Comparison of ENCODE assay signal across 8 mouse cellular contexts in genomic region chr13:12473724-12474378, GRCm38 (mm10). TPM values are rescaled to one million over a fixed set of nuclear protein-coding genes. Genes with fewer than 3 reads are reported as not detected.
DNase-seq lines count a peak whose midpoint lies in the region; ATAC-seq lines count a peak whose summit lies in the region.

No protein-coding gene starts in this region.

- no peak overlapping the region for H3K4me3 ChIP-seq in embryonic facial prominence, embryonic 14.5 days (ENCODE audit: low read depth, low read length)
- H3K4me3 ChIP-seq in lung, embryonic 16.5 days (ENCODE audit: low read length): no peak overlapping the region

- H3K4me1 ChIP-seq in embryonic facial prominence, embryonic 14.5 days (ENCODE audit: control insufficient read depth, insufficient read depth, low read length): no peaks in the 10 kb centered on the region
- no peaks in the 10 kb centered on the region for H3K4me1 ChIP-seq in lung, embryonic 16.5 days (replicated peaks; ENCODE audit: control insufficient read depth, insufficient read depth, low read length)

- H3K9ac ChIP-seq in embryonic facial prominence, embryonic 14.5 days (ENCODE audit: low read depth, low read length): no peak overlapping the region
- no peak overlapping the region for H3K9ac ChIP-seq in lung, embryonic 16.5 days (ENCODE audit: low read length)

- H3K27me3 ChIP-seq in embryonic facial prominence, embryonic 14.5 days (replicated peaks; ENCODE audit: control insufficient read depth, insufficient read depth, low read length): no peaks in the 10 kb centered on the region
- H3K27me3 ChIP-seq in lung, embryonic 16.5 days (ENCODE audit: control insufficient read depth, insufficient read depth, low read depth, low read length): no peaks in the 10 kb centered on the region; the same call in 1 of the 2 replicates

- no peaks in the 10 kb centered on the region for H3K36me3 ChIP-seq in embryonic facial prominence, embryonic 14.5 days (ENCODE audit: control insufficient read depth, insufficient read depth, low read length)
- H3K36me3 ChIP-seq in lung, embryonic 16.5 days (ENCODE audit: control insufficient read depth, insufficient read depth, low read length): no peaks in the 10 kb centered on the region

- peak; percentile 75 for ATAC-seq in embryonic facial prominence, embryonic 14.5 days (ENCODE audit: low read depth)
- peak; percentile 35 for ATAC-seq in lung, embryonic 16.5 days (ENCODE audit: low read depth)

- intact Hi-C loops in heart, postnatal 10 days (cut with DNase I): loop anchor here (1.0 to 2.0 kb wide), 2 partner anchors 115 to 206 kb away; no protein-coding TSS in a partner anchor

- 34% methylated on average over 8 of the region's 8 CpGs for WGBS in embryonic facial prominence, embryonic 14.5 days
- 34% methylated on average over 8 of the region's 8 CpGs for WGBS in large intestine, adult 2 months
- 34% methylated on average over 8 of the region's 8 CpGs for WGBS in lung, embryonic 16.5 days

- no peak overlapping the region for H3K4me2 ChIP-seq in embryonic facial prominence, embryonic 14.5 days (ENCODE audit: low read depth, low read length)
- no peak overlapping the region for H3K4me2 ChIP-seq in lung, embryonic 16.5 days (ENCODE audit: low read depth, low read length)

- no peak overlapping the region for H3K27ac ChIP-seq in embryonic facial prominence, embryonic 14.5 days (replicated peaks; ENCODE audit: low read depth, low read length)
- H3K27ac ChIP-seq in lung, embryonic 16.5 days (ENCODE audit: low read length): no peak overlapping the region

- H3K9me3 ChIP-seq in embryonic facial prominence, embryonic 14.5 days (ENCODE audit: control insufficient read depth, low read length): no peaks in the 10 kb centered on the region
- H3K9me3 ChIP-seq in lung, embryonic 16.5 days (ENCODE audit: control insufficient read depth, low read length): no peaks in the 10 kb centered on the region

- peak; percentile 86 for DNase-seq in CD4-positive, CD25-positive, alpha-beta regulatory T cell, adult 2 months (ENCODE audit: low read depth, low spot score)
- peak; percentile 86 for DNase-seq in adrenal gland, postnatal 14 days
- peak; percentile 77 for DNase-seq in embryonic facial prominence, embryonic 14.5 days (ENCODE audit: low spot score)
- peak; percentile 77 to 90 for DNase-seq in heart, postnatal 10 days
- DNase-seq in large intestine, adult 2 months (ENCODE audit: low read depth, low spot score): peak; percentile 50
- peak; percentile 62 for DNase-seq in ovary, postnatal 36 days (ENCODE audit: low spot score)
- DNase-seq in thymus, postnatal 10 days (ENCODE audit: low spot score in 2 of 2): peak; percentile 61 to 88

RNA-seq across cellular contexts. Expression of gene Lgals8, which starts 9.1 kb away (rescaled TPM):
- 59.3 and 67.7 TPM in 2 replicates for total RNA-seq in adrenal gland, postnatal 14 days (2021)
- 22.5 and 23.8 TPM in 2 replicates for polyA plus RNA-seq in embryonic facial prominence, embryonic 14.5 days (2014; fragmentation: Nextera tagmentation; extraction: Ambion mirVana)
- total RNA-seq in heart, postnatal 10 days (2021): 10 to 100 TPM; 37.3 to 39.0 TPM
- polyA plus RNA-seq in large intestine, adult 2 months (2012; rRNA removed): 29.1 and 48.6 TPM in 2 replicates
- polyA plus RNA-seq in lung, embryonic 16.5 days (2015; fragmentation: Nextera tagmentation; extraction: Ambion mirVana): 31.5 and 34.5 TPM in 2 replicates

RNA-seq across cellular contexts. Expression of gene Edaradd, which starts 46.4 kb away (rescaled TPM):
- 0.19 and 0.45 TPM in 2 replicates for total RNA-seq in adrenal gland, postnatal 14 days (2021)
- polyA plus RNA-seq in embryonic facial prominence, embryonic 14.5 days (2014; fragmentation: Nextera tagmentation; extraction: Ambion mirVana): 3.2 and 3.6 TPM in 2 replicates
- under 1 TPM; 0.07 to 0.20 TPM for total RNA-seq in heart, postnatal 10 days (2021)
- 0.20 and 0.33 TPM in 2 replicates for polyA plus RNA-seq in large intestine, adult 2 months (2012; rRNA removed)
- 1.0 and 1.1 TPM in 2 replicates for polyA plus RNA-seq in lung, embryonic 16.5 days (2015; fragmentation: Nextera tagmentation; extraction: Ambion mirVana)
